Mouse (Mus musculus): ENCODE results near the gene Hdgf.

- TF ChIP-seq GATA1 (IDR thresholded peaks at IDR 0.05; ENCODE audit: borderline replicate concordance, low read length) (no peak), FLI1 (IDR thresholded peaks at IDR 0.05; ENCODE audit: low read length) (no peak)
Measured at GRCm38 (mm10) chr3:87903821-87904220, 2.3 kb upstream of the Hdgf start.
